Mouse (Mus musculus) embryonic stem cell, embryonic (primary cell): Measurements from ENCODE around the gene Atp9a.

Experiments used
- CTCF ChIA-PET, 4 experiments: fragments of 300-600 bp in 2 of 4; fragments of 350-600 bp in 2 of 4; sonication (Branson Sonifier 250); formaldehyde crosslinking; loops; one replicate each; lab custom pipeline; 2022; ENCODE audit warnings: inconsistent platforms in 2 of 4; lab: Charles Lee
- POLR2A ChIA-PET, 4 experiments: fragments of 300-600 bp in 2 of 4; fragments of 350-600 bp in 2 of 4; sonication (Branson Sonifier 250); formaldehyde crosslinking; loops; one replicate each; lab custom pipeline; 2022; ENCODE audit warnings: antibody characterized with exemption in 4 of 4, inconsistent platforms in 1 of 4; lab: Charles Lee

The Atp9a gene

GRCm38 (mm10) chr2:168762411-168762815 is 20.2 kb upstream of the Atp9a start:
- ChIA-PET POLR2A (interaction anchor here (0.5 to 16.7 kb wide), 30 partner anchors 8 to 661 kb away, joined by 3 to 246 read pairs (median 7); partner anchors contain the start of gene Atp9a (in 2 of the 4)), CTCF (interaction anchor here (0.5 to 3.7 kb wide), 16 partner anchors 11 to 244 kb away, joined by 3 to 20 read pairs (median 4); partner anchors contain the start of gene Atp9a (in 1 of the 4))

- CTCF ChIA-PET: interaction anchor here in 3 of 4 experiments (0.6 to 3.7 kb wide), 10 partner anchors 11 to 652 kb away, joined by 3 to 11 read pairs (median 4); no protein-coding TSS in a partner anchor
- POLR2A ChIA-PET: interaction anchor here in 3 of 4 experiments (0.5 to 16.7 kb wide), 22 partner anchors 9 to 231 kb away, joined by 3 to 246 read pairs (median 7); partner anchors contain the start of gene Atp9a (in 2 of the 3)
These were observed 19.7 kb upstream of the Atp9a start for GRCm38 (mm10) chr2:168761954-168762353.

- ChIA-PET CTCF (interaction anchor here (0.5 to 2.2 kb wide), 10 partner anchors 10 to 652 kb away, joined by 3 to 5 read pairs (median 4); partner anchors contain the start of gene Atp9a (in 1 of the 4)), POLR2A (interaction anchor here (0.5 to 16.7 kb wide), 31 partner anchors 8 to 1445 kb away, joined by 3 to 246 read pairs (median 4); partner anchors contain the start of gene Atp9a (in 2 of the 4))
These were observed 18.9 kb upstream of the Atp9a start for GRCm38 (mm10) chr2:168761141-168761540.

GRCm38 (mm10) chr2:168744406-168744805 is 2.2 kb upstream of the Atp9a start:
- POLR2A ChIA-PET: interaction anchor here (0.5 to 9.7 kb wide), 30 partner anchors 10 to 545 kb away, joined by 3 to 246 read pairs (median 5); partner anchors contain the start of gene Sall4 (in 3 of the 4)
- CTCF ChIA-PET: interaction anchor here (0.6 to 3.9 kb wide), 37 partner anchors 8 to 1923 kb away, joined by 3 to 18 read pairs (median 4); no protein-coding TSS in a partner anchor

- ChIA-PET POLR2A (interaction anchor here (0.5 to 9.7 kb wide), 38 partner anchors 8 to 899 kb away, joined by 3 to 246 read pairs (median 4); partner anchors contain the start of gene Sall4 (in 1 of the 4)), CTCF (interaction anchor here (0.5 to 3.9 kb wide), 93 partner anchors 8 to 1567 kb away, joined by 3 to 28 read pairs (median 4); partner anchors contain the start of gene Sall4 (in 1 of the 4))
These were observed 440 bp upstream of the Atp9a start for GRCm38 (mm10) chr2:168742649-168743048.

- ChIA-PET CTCF (interaction anchor here (0.5 to 3.9 kb wide), 54 partner anchors 7 to 419 kb away, joined by 3 to 28 read pairs (median 4); no protein-coding TSS in a partner anchor), POLR2A (interaction anchor here (0.6 to 9.7 kb wide), 31 partner anchors 8 to 621 kb away, joined by 3 to 246 read pairs (median 4); partner anchors contain the start of gene Sall4 (in 2 of the 4))
These were observed 743 bp downstream of the Atp9a start for GRCm38 (mm10) chr2:168741273-168742058.

GRCm38 (mm10) chr2:168740496-168740895 is 1.7 kb downstream of the Atp9a start:
- ChIA-PET CTCF (interaction anchor here in 3 of 4 experiments (0.5 to 2.8 kb wide), 14 partner anchors 27 to 164 kb away, joined by 3 to 18 read pairs (median 4); no protein-coding TSS in a partner anchor), POLR2A (interaction anchor here (0.5 to 9.7 kb wide), 12 partner anchors 10 to 941 kb away, joined by 3 to 246 read pairs (median 3); partner anchors contain the start of gene Sall4 (in 2 of the 4))

- CTCF ChIA-PET: interaction anchor here (0.5 to 1.5 kb wide), 24 partner anchors 8 to 568 kb away, joined by 3 to 9 read pairs (median 3); no protein-coding TSS in a partner anchor
- POLR2A ChIA-PET: interaction anchor here in 3 of 4 experiments (0.6 to 9.7 kb wide), 8 partner anchors 9 to 324 kb away, joined by 3 to 246 read pairs (median 4); no protein-coding TSS in a partner anchor
These were observed 3.4 kb downstream of the Atp9a start for GRCm38 (mm10) chr2:168738854-168739253.

- ChIA-PET CTCF (interaction anchor here in 2 of 4 experiments (0.7 to 0.8 kb wide), 2 partner anchors 46 to 78 kb away, joined by 3 to 4 read pairs; no protein-coding TSS in a partner anchor), POLR2A (interaction anchor here in 1 of 4 experiments (2.0 to 2.4 kb wide), 2 partner anchors 23 to 27 kb away, joined by 5 to 7 read pairs; no protein-coding TSS in a partner anchor)
These were observed 4.3 kb downstream of the Atp9a start for GRCm38 (mm10) chr2:168737878-168738277.

- POLR2A ChIA-PET: interaction anchor here in 3 of 4 experiments (0.5 to 2.1 kb wide), 32 partner anchors 9 to 1491 kb away, joined by 3 to 9 read pairs (median 4); partner anchors contain the start of genes Atp9a (in 1 of the 3) and Sall4 (in 1 of the 3)
- CTCF ChIA-PET: interaction anchor here (0.5 to 1.7 kb wide), 10 partner anchors 8 to 148 kb away, joined by 3 to 7 read pairs (median 4); partner anchors contain the start of gene Atp9a (in 2 of the 4)
These were observed 8.2 kb downstream of the Atp9a start for GRCm38 (mm10) chr2:168734023-168734422.

- ChIA-PET POLR2A (interaction anchor here in 2 of 4 experiments (0.8 to 2.4 kb wide), 11 partner anchors 10 to 68 kb away, joined by 3 to 7 read pairs (median 3); partner anchors contain the start of gene Atp9a (in 1 of the 2)), CTCF (interaction anchor here in 3 of 4 experiments (0.6 to 2.9 kb wide), 10 partner anchors 8 to 731 kb away, joined by 3 to 28 read pairs (median 4); partner anchors contain the start of gene Atp9a (in 1 of the 3))
These were observed 11.0 kb downstream of the Atp9a start for GRCm38 (mm10) chr2:168731258-168731657.

GRCm38 (mm10) chr2:168729736-168730135 is 12.5 kb downstream of the Atp9a start:
- POLR2A ChIA-PET: interaction anchor here in 3 of 4 experiments (0.6 to 2.4 kb wide), 9 partner anchors 9 to 129 kb away, joined by 3 to 7 read pairs (median 4); no protein-coding TSS in a partner anchor
- CTCF ChIA-PET: interaction anchor here (0.5 to 2.9 kb wide), 17 partner anchors 9 to 279 kb away, joined by 3 to 28 read pairs (median 3); partner anchors contain the start of gene Atp9a (in 1 of the 4)

GRCm38 (mm10) chr2:168728045-168728444 is 14.2 kb downstream of the Atp9a start:
- CTCF ChIA-PET: interaction anchor here in 1 of 4 experiments (0.6 to 1.6 kb wide), 3 partner anchors 11 to 177 kb away, joined by 4 to 5 read pairs (median 4); partner anchors contain the start of gene Atp9a

GRCm38 (mm10) chr2:168726007-168726406 is 16.2 kb downstream of the Atp9a start:
- CTCF ChIA-PET: interaction anchor here in 2 of 4 experiments (0.5 to 1.6 kb wide), 11 partner anchors 13 to 364 kb away, joined by 3 to 6 read pairs (median 4); no protein-coding TSS in a partner anchor
- POLR2A ChIA-PET: interaction anchor here in 3 of 4 experiments (0.6 to 1.7 kb wide), 8 partner anchors 9 to 280 kb away, joined by 3 to 5 read pairs (median 3); no protein-coding TSS in a partner anchor

More at GRCm38 (mm10) chr2:168728045-168728444, 14.2 kb downstream of the Atp9a start:
- POLR2A ChIA-PET: interaction anchor here in 2 of 4 experiments (0.6 to 1.5 kb wide), 3 partner anchors 34 to 296 kb away, joined by 4 to 6 read pairs (median 4); no protein-coding TSS in a partner anchor

- POLR2A ChIA-PET: interaction anchor here in 2 of 4 experiments (0.6 to 1.2 kb wide), 3 partner anchors 14 to 27 kb away, joined by 3 to 4 read pairs (median 4); no protein-coding TSS in a partner anchor
These were observed 20.9 kb downstream of the Atp9a start for GRCm38 (mm10) chr2:168721313-168721712.

GRCm38 (mm10) chr2:168719742-168720141 is 22.5 kb downstream of the Atp9a start:
- ChIA-PET CTCF (interaction anchor here in 3 of 4 experiments (0.6 to 1.0 kb wide), 6 partner anchors 14 to 160 kb away, joined by 3 to 6 read pairs (median 3); partner anchors contain the start of gene Atp9a (in 1 of the 3)), POLR2A (interaction anchor here in 1 of 4 experiments (1.4 to 2.1 kb wide), 2 partner anchors 10 to 12 kb away, joined by 3 to 6 read pairs; no protein-coding TSS in a partner anchor)

More at GRCm38 (mm10) chr2:168721313-168721712, 20.9 kb downstream of the Atp9a start:
- CTCF ChIA-PET: interaction anchor here (0.5 to 1.1 kb wide), 6 partner anchors 21 to 184 kb away, joined by 3 to 9 read pairs (median 4); partner anchors contain the start of gene Atp9a (in 1 of the 4)
